Mouse (Mus musculus): Measurements from ENCODE around the gene Meis1.

Meis1 gene

GRCm38 (mm10) chr11:18905431-18905830, 113.4 kb downstream of the Meis1 start:
- DNase-seq (ENCODE audit: low spot score) = no peak

DNA sequence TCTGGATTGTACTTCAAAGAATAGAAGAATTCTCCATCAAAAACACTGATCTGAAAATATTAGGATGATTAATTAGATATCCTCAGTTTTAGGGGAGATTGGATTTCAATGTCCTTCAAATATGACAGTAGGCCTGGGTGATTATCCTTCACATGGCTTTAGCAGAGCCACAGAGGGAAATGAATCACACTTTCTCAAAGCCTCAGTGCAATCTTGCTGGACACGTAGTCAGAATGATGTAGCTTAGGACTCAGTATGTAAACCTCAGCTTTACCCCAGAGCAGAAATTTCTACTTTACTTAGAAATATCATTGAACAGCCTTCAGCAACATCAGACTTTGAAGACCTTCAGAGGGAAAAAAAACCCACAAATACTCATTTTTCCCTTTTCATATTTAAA, 113.9 kb downstream of the Meis1 start:
- DNase-seq (ENCODE audit: low spot score) = no peak

GRCm38 (mm10) chr11:18904285-18904684, 114.5 kb downstream of the Meis1 start:
- DNase-seq (ENCODE audit: low spot score) = no peak

- no peak for DNase-seq (ENCODE audit: low spot score)
These were observed 118.3 kb downstream of the Meis1 start for GRCm38 (mm10) chr11:18900489-18900888.

DNA sequence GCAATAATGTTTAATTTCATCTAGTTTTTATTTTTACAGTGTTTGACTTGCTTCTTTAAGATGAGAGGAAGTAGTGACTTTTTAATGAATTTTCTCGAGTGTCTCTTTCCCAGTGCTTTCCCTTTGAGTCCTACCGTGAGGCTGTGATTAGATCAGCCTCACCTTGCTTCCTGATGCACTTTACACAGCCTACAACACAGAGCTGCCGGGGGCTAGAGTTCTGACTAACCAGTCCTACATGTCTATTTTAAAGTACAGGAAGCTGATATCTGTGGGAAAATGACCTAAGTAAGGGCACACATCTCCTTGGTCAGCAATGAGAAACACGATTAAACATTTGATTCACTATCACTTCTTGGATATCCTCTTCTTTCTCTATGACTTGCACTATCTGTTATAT, 119.9 kb downstream of the Meis1 start:
- no peak for DNase-seq (ENCODE audit: low spot score)

DNA sequence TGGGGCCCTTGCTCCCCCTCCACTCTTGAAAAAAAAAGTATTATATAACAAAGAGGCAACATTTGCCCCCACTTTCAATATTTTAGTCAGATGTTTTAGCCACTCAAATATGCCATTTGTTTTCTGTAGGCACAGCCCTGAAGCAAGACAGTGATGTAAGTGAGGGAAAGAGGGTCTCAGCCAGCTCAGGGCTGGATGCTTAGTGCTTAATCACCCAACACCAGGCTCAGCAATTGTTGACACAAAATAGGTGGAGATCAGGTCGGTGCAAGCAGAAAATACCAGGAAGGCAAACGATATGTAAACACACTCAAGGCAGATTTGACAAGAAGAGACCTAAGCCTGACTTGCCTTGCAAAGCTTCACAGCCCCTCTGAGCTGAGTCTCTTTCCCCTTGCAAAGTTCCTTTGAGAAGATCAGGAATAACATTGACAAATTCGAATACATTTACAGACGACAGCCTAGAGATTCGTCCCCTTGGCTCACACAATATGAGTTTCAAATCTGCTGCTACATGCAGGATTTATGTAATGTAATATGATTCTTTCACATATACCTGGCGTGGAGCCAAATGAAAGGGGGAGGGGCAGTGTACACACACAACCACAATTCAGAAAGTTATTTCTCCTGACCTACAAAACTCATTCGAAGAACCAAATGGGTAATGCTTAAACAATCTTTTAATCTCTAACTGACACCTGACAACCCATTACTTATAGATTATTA, 120.7 kb downstream of the Meis1 start:
- DNase-seq (ENCODE audit: low spot score) = peak; percentile 64

DNA sequence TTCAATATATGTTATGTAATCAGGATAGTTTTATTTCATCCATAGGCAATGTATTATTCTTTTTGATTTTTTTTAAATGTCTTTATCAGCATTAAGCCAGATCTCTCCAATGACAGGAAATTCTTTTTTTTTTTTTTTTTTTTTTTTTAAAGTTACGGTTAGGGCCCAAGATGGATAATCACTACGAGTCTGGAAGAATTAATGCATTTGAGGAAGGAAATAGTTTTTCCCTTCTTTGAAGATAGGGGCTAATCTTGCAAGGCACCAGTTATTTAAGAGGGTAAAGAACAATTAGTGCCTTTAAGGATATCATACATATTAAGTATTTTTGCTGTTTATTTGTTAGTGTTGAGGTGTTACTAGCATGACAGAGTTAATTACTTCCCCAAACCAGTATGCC, 121.5 kb downstream of the Meis1 start:
- DNase-seq (ENCODE audit: low spot score) = no peak

GRCm38 (mm10) chr11:18892470-18892869, 126.3 kb downstream of the Meis1 start:
- no peak for DNase-seq (ENCODE audit: low spot score)

GRCm38 (mm10) chr11:18889139-18889538, 129.6 kb downstream of the Meis1 start:
- DNase-seq (ENCODE audit: low spot score) = no peak

- DNase-seq (ENCODE audit: low spot score) = no peak
These were observed 130.1 kb downstream of the Meis1 start for GRCm38 (mm10) chr11:18888651-18889050.

DNA sequence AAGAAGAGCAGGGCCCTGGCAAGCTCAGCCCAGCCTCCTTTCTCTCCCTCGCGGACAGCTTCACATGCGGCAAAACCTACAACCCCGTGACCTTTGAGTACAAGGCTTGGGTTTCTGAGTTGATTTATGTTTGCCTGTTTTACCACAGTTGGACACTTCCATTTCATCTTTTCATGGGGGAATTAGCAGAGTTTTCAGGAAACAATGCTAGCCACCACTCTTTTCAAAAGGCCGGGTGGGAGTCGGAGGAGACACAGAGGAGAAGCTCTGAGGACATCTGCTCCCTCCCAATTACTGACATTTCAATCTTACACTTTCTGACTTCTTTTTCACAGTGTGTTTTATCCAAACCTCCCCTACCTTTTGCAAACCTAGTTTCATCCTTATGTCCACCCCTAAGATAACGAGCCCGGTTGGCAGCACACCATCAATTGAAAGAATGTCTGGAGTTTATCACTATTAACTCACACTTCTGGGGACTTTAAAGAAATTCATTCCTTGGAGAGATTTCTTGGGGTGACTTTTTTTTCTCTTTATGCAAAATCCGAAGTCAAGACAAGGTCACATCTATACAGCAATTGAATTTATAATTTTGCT, 133.0 kb downstream of the Meis1 start:
- no peak for DNase-seq (ENCODE audit: low spot score)

DNA sequence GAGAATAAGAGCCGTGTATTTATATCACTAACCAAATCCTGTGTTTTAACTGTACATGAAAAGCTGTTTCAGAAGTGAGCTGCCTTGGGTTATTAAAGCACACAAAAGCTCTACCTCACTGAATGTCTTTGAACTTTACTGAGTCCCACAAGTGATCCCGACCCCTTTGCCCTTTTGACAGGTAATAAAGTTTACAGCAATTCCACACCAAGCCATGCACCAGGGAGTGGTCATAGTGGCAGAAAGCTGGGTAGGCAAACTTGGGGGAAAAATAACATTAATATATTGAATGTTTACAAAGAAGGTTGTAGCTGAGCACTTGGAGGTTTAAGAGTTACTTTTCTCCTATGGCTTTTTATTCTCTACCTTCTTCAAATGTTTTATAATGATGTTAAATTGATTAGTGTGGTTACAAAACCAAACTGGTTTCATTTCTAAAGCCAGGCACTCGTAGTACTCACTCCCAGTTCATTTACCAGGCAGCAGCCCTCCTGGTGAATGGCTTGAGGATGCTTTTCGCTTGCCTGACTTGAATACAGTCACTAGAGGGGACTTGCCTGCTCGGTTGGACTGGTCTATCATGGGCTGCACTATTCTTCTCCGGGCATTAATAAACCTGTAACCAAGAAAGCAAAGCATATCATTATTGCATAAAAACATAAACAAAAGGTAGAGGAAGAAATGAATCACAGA, 133.6 kb downstream of the Meis1 start:
- DNase-seq (ENCODE audit: low spot score) = no peak

DNA sequence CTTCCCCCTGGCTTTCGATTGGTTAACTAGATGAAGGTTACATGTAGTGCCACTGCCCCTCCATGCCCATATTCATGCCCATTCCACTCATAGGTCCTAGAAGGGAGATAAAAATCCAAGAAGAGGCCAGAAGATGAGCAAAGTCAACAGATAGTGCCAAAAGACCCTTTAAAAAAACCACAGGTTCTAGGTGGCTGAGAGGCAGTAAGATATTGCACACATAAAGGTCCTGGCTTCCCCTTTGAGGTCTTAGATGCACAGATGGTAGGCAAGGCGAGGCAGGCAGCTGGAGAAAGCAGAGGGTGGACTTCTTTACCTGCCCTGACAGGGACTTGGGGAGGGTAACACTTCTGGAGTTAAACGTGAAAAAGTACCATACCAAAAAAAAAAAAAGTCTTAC, 134.8 kb downstream of the Meis1 start:
- no peak for DNase-seq (ENCODE audit: low spot score)

DNA sequence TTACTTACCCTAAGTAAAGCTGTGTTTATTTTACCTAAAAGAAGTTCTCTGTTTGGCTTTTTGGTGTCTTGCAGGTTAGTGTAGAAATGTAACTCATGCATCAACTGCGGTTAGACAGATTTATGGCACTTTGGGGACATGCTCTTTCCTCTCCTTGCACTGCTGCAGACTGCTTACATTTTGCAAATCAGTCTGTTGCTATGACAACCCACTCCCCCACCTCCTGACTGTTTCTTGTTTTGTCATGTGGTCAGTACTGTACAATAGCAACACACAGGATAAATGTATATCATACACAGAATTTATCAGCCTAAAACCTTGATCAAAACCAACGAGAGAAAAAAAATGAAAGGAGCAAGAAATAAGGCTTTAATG, 135.3 kb downstream of the Meis1 start:
- DNase-seq (ENCODE audit: low spot score) = no peak

- no peak for DNase-seq (ENCODE audit: low spot score)
These were observed 135.9 kb downstream of the Meis1 start for GRCm38 (mm10) chr11:18882747-18883506.

- DNase-seq (ENCODE audit: low spot score) = no peak
These were observed 136.5 kb downstream of the Meis1 start for GRCm38 (mm10) chr11:18882315-18882714.

DNA sequence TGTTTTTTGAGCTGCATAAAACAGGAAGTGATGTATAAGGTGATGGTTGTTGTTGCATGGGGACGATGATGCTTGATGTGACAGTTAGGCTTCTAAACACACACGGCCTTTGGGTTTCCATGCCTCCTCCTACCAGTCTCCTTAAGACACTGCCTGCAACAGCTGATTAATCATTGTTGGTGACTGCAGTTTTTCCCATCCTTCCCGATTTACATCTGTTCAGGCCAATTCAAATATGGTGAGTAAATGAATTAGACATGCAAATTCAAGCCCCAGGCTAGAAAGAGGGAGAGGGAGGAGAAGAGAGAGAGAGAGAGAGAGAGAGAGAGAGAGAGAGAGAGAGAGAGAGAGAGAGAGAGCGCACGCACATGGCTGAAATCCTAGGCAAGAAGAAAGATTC, 138.0 kb downstream of the Meis1 start:
- DNase-seq (ENCODE audit: low spot score) = no peak

DNA sequence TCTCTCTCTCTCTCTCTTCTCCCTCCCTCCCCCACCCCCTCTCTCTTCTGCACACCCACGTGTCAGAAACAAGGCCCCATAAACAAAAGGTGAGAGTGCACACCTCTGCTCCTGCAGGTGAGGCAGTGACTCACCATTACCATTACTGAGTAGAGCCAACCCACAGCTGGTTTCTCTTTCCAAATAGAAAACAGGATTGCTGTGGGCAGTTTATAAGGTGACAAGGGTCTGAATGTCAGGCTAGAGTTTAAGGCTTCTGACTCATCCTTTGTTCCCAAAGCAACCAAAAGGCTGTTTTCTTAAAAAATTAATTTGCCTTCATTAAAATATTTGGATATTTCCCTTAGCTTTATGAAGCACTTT, 139.3 kb downstream of the Meis1 start:
- no peak for DNase-seq (ENCODE audit: low spot score)

GRCm38 (mm10) chr11:18878748-18879455, 139.9 kb downstream of the Meis1 start:
- no peak for DNase-seq (ENCODE audit: low spot score)

DNA sequence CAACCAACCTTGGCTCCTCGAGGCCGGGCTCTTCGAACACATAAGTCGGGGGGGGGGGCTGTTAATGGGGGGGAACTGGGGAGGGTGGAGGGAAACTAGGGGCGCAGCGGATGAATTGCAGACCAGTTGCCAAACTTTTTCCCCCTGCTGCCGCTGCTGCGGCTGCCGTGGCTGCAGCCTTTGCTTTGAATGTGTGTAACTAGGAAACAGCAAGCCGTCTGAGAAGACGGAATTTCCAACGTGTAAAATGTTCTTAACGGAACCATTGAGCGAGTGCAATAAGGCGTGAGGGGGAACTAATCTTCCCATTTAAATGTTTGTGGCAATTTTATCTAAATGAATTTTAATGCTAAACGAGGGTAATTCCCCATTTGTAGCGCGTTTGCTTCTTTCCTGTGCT, 140.8 kb downstream of the Meis1 start:
- no peak for DNase-seq (ENCODE audit: low spot score)

GRCm38 (mm10) chr11:18877626-18878011, 141.2 kb downstream of the Meis1 start:
- DNase-seq (ENCODE audit: low spot score) = peak; percentile 60

All from urinary bladder, postnatal 25 days (tissue).